In genomic region chr2:113456671-113457070, GRCm38 (mm10) we compare ENCODE assay signal across 21 mouse cellular contexts.
"Had no signal": no experiment of that assay in that cellular context is flagged by ENCODE, and none has a peak within 500 bp of the region (broad histone marks: within the 10 kb centered on the region; RNA-seq: fewer than 3 reads in every experiment).

No protein-coding gene starts in this region.

- ATAC-seq: hindbrain, postnatal 0 days; intestine, embryonic 16.5 days had no signal

- DNase-seq: gastrocnemius, postnatal 10 days; gastrocnemius, postnatal 25 days; heart, adult 18-20 months; heart, postnatal 14 days; heart, postnatal 36 days; kidney, adult 11 months; kidney, adult 2 months; kidney, adult 9 months; kidney, postnatal 14 days; kidney, postnatal 36 days; liver; liver, embryonic 13.5 days had no signal

- H3K27me3 ChIP-seq: heart, embryonic 13.5 days; heart, embryonic 15.5 days; hindbrain, embryonic 13.5 days; hindbrain, embryonic 15.5 days; kidney, embryonic 15.5 days; limb, embryonic 12.5 days; liver, embryonic 13.5 days; liver, embryonic 15.5 days had no signal
